In the genomic region with DNA sequence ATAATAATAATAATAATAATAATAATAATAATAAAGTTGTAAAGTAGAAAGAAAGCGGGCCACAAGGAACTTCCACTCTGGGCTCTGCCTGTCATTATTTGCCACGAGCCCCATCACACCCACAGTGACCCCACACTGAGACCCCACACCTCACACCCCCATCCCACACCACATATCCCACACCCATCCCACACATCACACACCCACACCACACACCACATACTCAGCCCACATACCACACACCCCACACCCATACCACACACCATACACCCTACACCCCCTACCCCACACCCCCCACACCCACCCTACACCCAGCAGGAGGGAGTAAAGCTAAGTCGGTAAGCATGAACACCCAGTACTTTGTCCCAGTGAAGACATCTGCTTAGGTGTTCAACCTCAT, we compare ENCODE assay signal across 28 mouse cellular contexts. TPM values are rescaled to one million over a fixed set of nuclear protein-coding genes. Genes with fewer than 3 reads are reported as not detected.
DNase-seq lines count a peak whose midpoint lies in the region; ATAC-seq and TF ChIP-seq lines count a peak whose summit lies in the region.
"Had no signal": no experiment of that assay in that cellular context is flagged by ENCODE, and none has a peak within 500 bp of the region (broad histone marks: within the 10 kb centered on the region; RNA-seq: fewer than 3 reads in every experiment).

No protein-coding gene starts in this region.

- peak overlapping the region; percentile 19; the same call in 1 of the 2 replicates for H3K4me2 ChIP-seq in embryonic facial prominence, embryonic 13.5 days
- no peak overlapping the region for H3K4me2 ChIP-seq in embryonic facial prominence, embryonic 15.5 days (replicated peaks)
- H3K4me2 ChIP-seq: forebrain, embryonic 13.5 days; hindbrain, embryonic 14.5 days had no signal

- no peak for DNase-seq in embryonic facial prominence, embryonic 10.5 days (ENCODE audit: low spot score)
- peak; percentile 80 for DNase-seq in heart, adult 11 months
- no peak for DNase-seq in heart, adult 18-20 months
- DNase-seq in layer of hippocampus, adult 2 months (ENCODE audit: low spot score in 2 of 2) = no peak
- no peak for DNase-seq in layer of hippocampus, adult 18-20 months (ENCODE audit: low spot score in 2 of 2)
- no peak for DNase-seq in cerebellum, adult 11-12 months
- DNase-seq: adrenal gland, adult 8-10 months; adrenal gland, postnatal 25 days; cerebellum, adult 2 months; cerebellum, adult 9-11 months; cerebellum, postnatal 25 days; gastrocnemius, adult 2 months; gastrocnemius, postnatal 14 days; kidney, adult 11 months had no signal

- 0 out of 2 replicates have a peak overlapping the region, but pooled peaks have one; percentile 11 for H3K27ac ChIP-seq in embryonic facial prominence, embryonic 13.5 days
- no peak overlapping the region for H3K27ac ChIP-seq in embryonic facial prominence, embryonic 10.5 days (replicated peaks)
- peak overlapping the region; percentile 87 for H3K27ac ChIP-seq in layer of hippocampus, adult 2 months
- H3K27ac ChIP-seq in embryonic facial prominence, embryonic 15.5 days (replicated peaks) = 0 out of 2 replicates have a peak overlapping the region, but pooled peaks have one; percentile 11
- H3K27ac ChIP-seq: forebrain, embryonic 10.5 days; forebrain, embryonic 13.5 days; gastrocnemius, adult 2 months; heart, embryonic 13.5 days; hindbrain, embryonic 14.5 days; hindbrain, postnatal 0 days had no signal

- no peaks in the 10 kb centered on the region for H3K36me3 ChIP-seq in embryonic facial prominence, embryonic 13.5 days
- H3K36me3 ChIP-seq in embryonic facial prominence, embryonic 10.5 days (replicated peaks) = no peaks in the 10 kb centered on the region
- H3K36me3 ChIP-seq in embryonic facial prominence, embryonic 15.5 days = no peaks in the 10 kb centered on the region
- H3K36me3 ChIP-seq: forebrain, embryonic 10.5 days; heart, embryonic 13.5 days had no signal

- no peak overlapping the region for H3K4me3 ChIP-seq in embryonic facial prominence, embryonic 13.5 days
- no peak overlapping the region for H3K4me3 ChIP-seq in embryonic facial prominence, embryonic 10.5 days
- no peak overlapping the region for H3K4me3 ChIP-seq in layer of hippocampus, adult 2 months
- H3K4me3 ChIP-seq in embryonic facial prominence, embryonic 15.5 days (replicated peaks) = no peak overlapping the region
- H3K4me3 ChIP-seq: forebrain, embryonic 10.5 days; forebrain, embryonic 13.5 days; heart, embryonic 13.5 days had no signal

- WGBS in embryonic facial prominence, embryonic 13.5 days = 78% methylated on average over 3 of the region's 3 CpGs
- 86% methylated on average over 3 of the region's 3 CpGs for WGBS in embryonic facial prominence, embryonic 10.5 days
- WGBS in embryonic facial prominence, embryonic 15.5 days = 71% methylated on average over 3 of the region's 3 CpGs

- peaks cover 15% of the 10 kb centered on the region; the same call in 1 of the 2 replicates for H3K4me1 ChIP-seq in embryonic facial prominence, embryonic 13.5 days
- H3K4me1 ChIP-seq in embryonic facial prominence, embryonic 10.5 days = no peaks in the 10 kb centered on the region
- H3K4me1 ChIP-seq in embryonic facial prominence, embryonic 15.5 days = peaks cover 9% of the 10 kb centered on the region; the same call in 1 of the 2 replicates
- H3K4me1 ChIP-seq: forebrain, embryonic 10.5 days; forebrain, embryonic 13.5 days; heart, embryonic 13.5 days had no signal

- ATAC-seq in embryonic facial prominence, embryonic 13.5 days (ENCODE audit: insufficient number of reproducible peaks, insufficient read depth, low FRiP score, low TSS enrichment, low read depth) = no peak
- ATAC-seq in embryonic facial prominence, embryonic 15.5 days (ENCODE audit: insufficient number of reproducible peaks, low FRiP score, low TSS enrichment, low read depth) = no peak
- ATAC-seq: activated CD4-positive, CD25-positive, alpha-beta regulatory T cell, adult 4 months; hindbrain, postnatal 0 days; inflammation-experienced regulatory T-cells, adult 6 months had no signal

- no peak for TF ChIP-seq CTCF in layer of hippocampus, adult 2 months (conservative IDR thresholded peaks at IDR 0.05)

- no peaks in the 10 kb centered on the region for H3K27me3 ChIP-seq in embryonic facial prominence, embryonic 13.5 days
- no peaks in the 10 kb centered on the region for H3K27me3 ChIP-seq in embryonic facial prominence, embryonic 10.5 days (replicated peaks; ENCODE audit: low read depth, poor library complexity, severe bottlenecking)
- no peaks in the 10 kb centered on the region for H3K27me3 ChIP-seq in embryonic facial prominence, embryonic 15.5 days
- H3K27me3 ChIP-seq: forebrain, embryonic 13.5 days; heart, embryonic 13.5 days had no signal

- H3K9me3 ChIP-seq in embryonic facial prominence, embryonic 13.5 days = no peaks in the 10 kb centered on the region
- H3K9me3 ChIP-seq in embryonic facial prominence, embryonic 10.5 days = no peaks in the 10 kb centered on the region
- no peaks in the 10 kb centered on the region for H3K9me3 ChIP-seq in embryonic facial prominence, embryonic 15.5 days (replicated peaks)
- H3K9me3 ChIP-seq: forebrain, embryonic 10.5 days; forebrain, embryonic 13.5 days; heart, embryonic 13.5 days had no signal

- no peak overlapping the region for H3K9ac ChIP-seq in embryonic facial prominence, embryonic 13.5 days
- no peak overlapping the region for H3K9ac ChIP-seq in embryonic facial prominence, embryonic 15.5 days
- H3K9ac ChIP-seq: forebrain, embryonic 13.5 days; heart, embryonic 13.5 days; hindbrain, embryonic 14.5 days had no signal

RNA-seq across cellular contexts. Expression of a gene that starts 21.6 kb away (rescaled TPM):
- polyA plus RNA-seq in embryonic facial prominence, embryonic 13.5 days (2015; fragmentation: Nextera tagmentation; extraction: Ambion mirVana) = not detected in 2 replicates
- polyA plus RNA-seq in embryonic facial prominence, embryonic 10.5 days (2016; fragmentation: Nextera tagmentation; extraction: Ambion mirVana) = not detected in 2 replicates
- under 1 TPM in 1 of 2 experiments, not detected in 1; 0.21 TPM for total RNA-seq in heart, adult 18-20 months (2021)
- 10 to 100 TPM; 22.5 to 23.3 TPM for total RNA-seq in layer of hippocampus, adult 2 months (2021)
- 10 to 100 TPM; 20.8 to 23.7 TPM for total RNA-seq in layer of hippocampus, adult 18-20 months (2021)
- polyA plus RNA-seq in embryonic facial prominence, embryonic 15.5 days (2015; fragmentation: Nextera tagmentation; extraction: Ambion mirVana) = 0.20 TPM in 1 of 2 replicates, not detected in the other
- total RNA-seq: adrenal gland, adult 8-10 months; adrenal gland, postnatal 25 days; common myeloid progenitor, adult 5-6 weeks; ES-E14; heart, postnatal 4 days had no signal
- polyA plus RNA-seq: activated CD4-positive, CD25-positive, alpha-beta regulatory T cell, adult 4 months; embryonic facial prominence, embryonic 11.5 days; forebrain, embryonic 10.5 days; forebrain, embryonic 13.5 days; heart, embryonic 13.5 days; hindbrain, embryonic 11.5 days; hindbrain, embryonic 14.5 days; hindbrain, postnatal 0 days; inflammation-experienced regulatory T-cells, adult 6 months had no signal

Comparison
In these comparisons a context has a peak if more than half of its experiments do, and no peak if none do; other contexts are left out.
1. RNA of a gene that starts 21.6 kb away (total RNA-seq): 20.8 to 23.7 TPM in layer of hippocampus, adult 18-20 months and 22.5 to 23.3 TPM in layer of hippocampus, adult 2 months; 0.21 TPM in heart, adult 18-20 months; every median in the first group is over 10 times any median in the second.